Mouse (Mus musculus) MEL (cell line): ENCODE results near the gene Frs3.
A peak's percentile ranks its signal among the peaks of the same experiment; 100 is the strongest.

Experiments used
- CHD2 ChIP-seq: IDR thresholded peaks from 2 replicates; pipeline ENCODE4 v1.6.1; 2011; ENCODE audit warnings: low read length, improper control_type of control experiment
- CTCF ChIP-seq, 3 experiments: IDR thresholded peaks in 2 of 3; conservative IDR thresholded peaks in 1 of 3; 2 replicates each; pipeline ENCODE4 v1.5.1; 2011 to 2012; ENCODE audit warnings: low read length in 3 of 3, low read depth in 2 of 3, mild to moderate bottlenecking in 2 of 3, improper control_type of control experiment in 1 of 3, inconsistent platforms in 1 of 3, mixed read lengths in 1 of 3, moderate library complexity in 1 of 3; ENCODE audit not compliant: control insufficient read depth in 1 of 3, insufficient read depth in 1 of 3, poor library complexity in 1 of 3, severe bottlenecking in 1 of 3
- EP300 ChIP-seq, 2 experiments: IDR thresholded peaks; 2 replicates each; pipeline ENCODE4 v1.6.1; 2011; ENCODE audit warnings: improper control_type of control experiment in 2 of 2, low read length in 2 of 2, low read depth in 1 of 2, mild to moderate bottlenecking in 1 of 2
- ETS1 ChIP-seq: IDR thresholded peaks from 2 replicates; pipeline ENCODE4 v1.6.1; 2012; ENCODE audit warnings: low read depth, mild to moderate bottlenecking, inconsistent platforms, low read length, improper control_type of control experiment, moderate library complexity
- GATA1 ChIP-seq: IDR thresholded peaks from 2 replicates; pipeline ENCODE4 v1.6.1; 2011; ENCODE audit warnings: low read depth, low read length, improper control_type of control experiment
- MAFK ChIP-seq: IDR thresholded peaks from 2 replicates; pipeline ENCODE4 v1.6.1; 2011; ENCODE audit warnings: low read depth, mild to moderate bottlenecking, low read length, improper control_type of control experiment, borderline replicate concordance
- MAX ChIP-seq: IDR thresholded peaks from 2 replicates; pipeline ENCODE4 v1.6.1; 2011; ENCODE audit warnings: low read length, improper control_type of control experiment
- POLR2A ChIP-seq, 2 experiments: IDR thresholded peaks; 2 replicates each; pipeline ENCODE4 v1.6.1; 2011 to 2012; ENCODE audit warnings: low read length in 2 of 2, mild to moderate bottlenecking in 2 of 2, control low read depth in 1 of 2, improper control_type of control experiment in 1 of 2, low read depth in 1 of 2, moderate library complexity in 1 of 2; ENCODE audit not compliant: control insufficient read depth in 1 of 2, insufficient read depth in 1 of 2, poor library complexity in 1 of 2
- SMC3 ChIP-seq: IDR thresholded peaks from 2 replicates; pipeline ENCODE4 v1.6.1; 2011; ENCODE audit warnings: low read depth, low read length, improper control_type of control experiment
- TAL1 ChIP-seq: IDR thresholded peaks from 2 replicates; pipeline ENCODE4 v1.6.1; 2012; ENCODE audit warnings: mild to moderate bottlenecking, inconsistent platforms, low read length, moderate library complexity, mixed read lengths
- UBTF ChIP-seq: IDR thresholded peaks from 2 replicates; pipeline ENCODE4 v1.6.1; 2012; ENCODE audit warnings: low read depth, mild to moderate bottlenecking, inconsistent platforms, low read length, improper control_type of control experiment, moderate library complexity, borderline replicate concordance; ENCODE audit not compliant: insufficient read depth
- ZC3H11A ChIP-seq: IDR thresholded peaks from 2 replicates; pipeline ENCODE4 v1.6.1; 2012; ENCODE audit warnings: low read depth, mild to moderate bottlenecking, inconsistent platforms, low read length, improper control_type of control experiment

GRCm38 (mm10) chr17:47753130-47753775 lies 64.4 kb downstream of the Frs3 start:
- TF ChIP-seq EP300 (IDR thresholded peaks at IDR 0.05; ENCODE audit: low read depth in 1 of 2, low read length in 2 of 2), result peak; percentile 48 to 58; a peak in 3 of 4 replicates
- TF ChIP-seq CTCF (IDR thresholded peaks at IDR 0.05 in 2 of 3, conservative IDR thresholded peaks at IDR 0.05 in 1 of 3; ENCODE audit: control insufficient read depth in 1 of 3, insufficient read depth in 1 of 3, low read depth in 2 of 3, low read length in 3 of 3, poor library complexity in 1 of 3, severe bottlenecking in 1 of 3), result no peak
- TF ChIP-seq GATA1, result peak; percentile 42
- no peak for TF ChIP-seq CHD2
- TF ChIP-seq SMC3, result no peak
- no peak for TF ChIP-seq ZC3H11A
- TF ChIP-seq MAX, result no peak
- no peak for TF ChIP-seq UBTF
- TF ChIP-seq POLR2A (IDR thresholded peaks at IDR 0.05; ENCODE audit: control insufficient read depth in 1 of 2, insufficient read depth in 1 of 2, low read depth in 1 of 2, low read length in 2 of 2, poor library complexity in 1 of 2), result no peak
- TF ChIP-seq MAFK, result no peak
- TF ChIP-seq TAL1, result peak; percentile 72
- TF ChIP-seq ETS1, result no peak
